Mouse (Mus musculus): ENCODE results near the gene Slc4a5.
A peak's percentile ranks its signal among the peaks of the same experiment; 100 is the strongest.

Gene Slc4a5

DNA sequence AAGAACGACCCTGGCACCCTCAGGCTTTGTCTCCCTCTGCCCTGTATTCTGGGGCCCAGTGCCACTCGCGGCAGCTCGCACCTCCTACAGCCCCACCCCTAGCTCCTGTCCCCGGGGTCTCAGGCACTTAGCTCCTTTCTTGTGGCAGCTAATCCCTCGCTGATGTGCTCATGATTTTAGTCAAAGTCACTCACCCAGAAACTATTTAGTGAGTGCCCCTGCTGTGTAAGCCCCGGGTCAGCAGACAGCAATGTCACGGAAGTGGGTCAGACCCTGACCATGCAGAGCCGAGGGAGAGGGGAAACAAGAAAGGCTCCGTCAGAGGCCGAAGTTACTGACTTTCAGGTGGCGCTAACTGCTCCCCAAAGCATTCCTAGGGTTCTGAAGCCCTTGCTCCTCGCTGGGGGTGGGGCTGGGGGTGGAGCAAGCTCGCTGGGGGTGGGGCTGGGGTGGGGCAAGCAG is 14.7 kb downstream of the Slc4a5 start:
- DNase-seq, result no peak

DNA sequence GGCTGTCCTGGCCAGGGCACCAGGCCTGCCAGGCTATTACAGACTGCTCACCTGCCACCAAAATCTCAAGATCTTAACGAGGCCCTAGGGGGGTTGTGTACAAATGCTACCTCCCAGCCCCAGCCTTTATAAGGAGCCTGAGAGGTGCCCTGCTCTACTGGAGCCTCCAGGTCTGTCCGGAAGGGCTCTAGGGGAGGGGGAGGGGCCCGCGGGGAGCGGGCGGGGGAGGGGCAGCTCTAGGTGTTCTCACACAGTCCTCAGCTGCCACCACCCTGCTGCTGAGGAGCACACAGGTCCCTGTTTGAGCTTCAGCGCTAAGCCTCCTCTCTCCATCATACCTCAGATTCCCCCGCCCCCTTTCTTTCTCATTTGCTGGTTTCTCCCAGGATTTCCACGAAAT is 17.5 kb downstream of the Slc4a5 start:
- no peak for DNase-seq

DNA sequence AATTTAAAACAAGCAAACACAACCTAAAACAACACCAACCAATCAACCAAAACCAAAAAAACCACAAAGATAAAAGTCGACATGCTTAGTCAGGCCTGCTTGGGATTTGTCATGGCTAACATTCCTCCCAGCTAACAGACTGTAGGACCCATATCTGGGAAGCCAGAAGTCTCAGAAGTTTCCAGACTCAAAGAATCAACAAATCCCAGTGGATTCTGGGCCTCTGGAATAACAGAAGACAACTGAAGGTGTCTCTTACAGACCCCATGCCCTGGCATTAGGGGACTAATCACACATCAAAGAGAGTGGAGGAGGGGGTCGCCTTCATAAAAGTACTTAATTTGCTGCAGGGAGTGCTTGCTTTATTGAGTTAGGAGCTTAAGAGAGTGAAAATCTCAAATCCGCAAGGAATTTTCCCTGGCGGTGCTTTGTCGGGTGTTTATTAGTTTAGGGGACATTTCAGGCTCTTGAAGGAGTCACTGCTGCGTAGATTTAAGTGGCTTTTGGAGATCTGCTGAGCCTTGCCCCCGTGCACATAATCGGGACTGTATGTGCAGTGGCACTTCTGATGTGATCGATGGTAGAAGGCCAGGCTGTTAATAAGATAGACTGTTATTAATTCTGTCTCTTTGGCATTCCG is 24.9 kb downstream of the Slc4a5 start:
- peak; percentile 68 for DNase-seq

DNA sequence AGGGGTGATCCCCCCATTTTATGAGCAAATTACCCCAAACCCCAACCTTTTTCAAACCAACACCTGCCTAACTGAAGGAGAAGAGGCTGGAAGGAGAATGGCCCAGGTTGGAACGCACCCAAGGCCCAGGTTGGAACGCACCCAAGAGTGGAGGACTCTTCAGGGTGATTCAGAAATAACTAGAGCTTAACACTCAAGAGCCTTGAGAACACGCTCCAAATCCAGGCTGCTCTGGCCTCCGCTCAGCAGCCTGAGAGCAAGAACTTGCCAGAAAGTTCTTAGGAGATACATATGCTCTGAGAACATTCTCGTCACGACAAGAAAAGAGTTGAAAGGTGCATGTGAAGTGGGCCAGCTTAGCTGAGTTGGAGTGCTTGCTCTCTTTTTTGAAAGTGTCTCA is 25.5 kb downstream of the Slc4a5 start:
- peak; percentile 93 for DNase-seq

DNA sequence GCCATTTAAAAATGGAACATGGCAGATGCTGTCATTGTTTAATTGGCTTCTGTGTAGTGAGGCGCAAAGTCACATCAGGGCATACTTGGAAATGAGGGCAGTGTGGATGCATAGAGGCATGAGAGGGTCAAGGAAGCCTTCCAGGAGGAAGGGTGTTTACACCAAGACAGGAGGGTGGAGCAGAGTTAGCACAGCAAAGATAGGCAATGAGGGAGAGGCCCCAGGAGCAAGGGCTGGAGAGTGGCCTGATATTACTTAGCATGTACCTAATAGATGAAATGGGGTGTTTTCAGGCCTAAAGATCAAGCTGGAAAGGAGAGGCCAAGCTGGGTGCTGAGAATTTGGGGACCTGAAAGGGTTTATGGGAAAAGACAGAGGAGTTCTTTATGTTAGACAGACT is 26.4 kb downstream of the Slc4a5 start:
- DNase-seq, result no peak

DNA sequence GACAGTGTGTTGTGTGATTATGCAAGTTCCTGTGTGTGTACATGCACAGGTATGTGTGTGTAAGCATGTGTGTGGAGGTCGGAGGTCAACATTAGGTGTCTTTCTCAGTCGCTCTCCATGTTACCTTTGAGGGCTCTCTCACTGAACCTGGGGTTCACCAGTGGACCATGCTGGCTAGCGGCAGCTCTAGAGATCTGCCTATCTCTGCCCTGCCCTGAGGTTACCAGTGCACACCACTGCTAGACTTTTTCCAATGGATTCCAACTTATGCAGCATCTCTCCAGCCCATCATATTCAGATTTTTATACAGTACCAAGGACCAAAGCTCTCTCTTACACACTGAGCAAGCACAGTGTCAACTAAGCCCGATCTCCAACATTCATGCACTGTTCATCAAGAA is 27.1 kb downstream of the Slc4a5 start:
- no peak for DNase-seq

DNA sequence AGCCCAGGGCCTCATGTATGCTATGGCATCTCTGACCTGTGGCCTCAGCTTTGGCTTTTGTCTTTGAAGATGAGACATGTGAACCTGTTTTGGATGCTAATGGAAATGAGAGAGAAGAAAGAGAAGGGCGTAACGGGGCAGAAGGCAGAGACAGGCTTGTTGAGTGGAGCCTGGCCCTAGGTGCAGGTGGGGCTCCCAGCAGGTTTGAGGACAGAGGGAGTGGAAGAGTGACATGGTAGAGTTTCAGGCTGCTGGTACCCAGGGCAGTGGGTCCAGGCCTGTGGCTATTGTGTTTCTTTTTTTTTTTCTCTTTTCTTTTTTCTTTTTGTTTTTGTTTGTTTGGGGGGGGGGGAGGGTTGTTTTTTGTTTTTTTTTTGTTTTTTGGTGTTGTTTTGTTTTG is 27.5 kb downstream of the Slc4a5 start:
- DNase-seq, result no peak

DNA sequence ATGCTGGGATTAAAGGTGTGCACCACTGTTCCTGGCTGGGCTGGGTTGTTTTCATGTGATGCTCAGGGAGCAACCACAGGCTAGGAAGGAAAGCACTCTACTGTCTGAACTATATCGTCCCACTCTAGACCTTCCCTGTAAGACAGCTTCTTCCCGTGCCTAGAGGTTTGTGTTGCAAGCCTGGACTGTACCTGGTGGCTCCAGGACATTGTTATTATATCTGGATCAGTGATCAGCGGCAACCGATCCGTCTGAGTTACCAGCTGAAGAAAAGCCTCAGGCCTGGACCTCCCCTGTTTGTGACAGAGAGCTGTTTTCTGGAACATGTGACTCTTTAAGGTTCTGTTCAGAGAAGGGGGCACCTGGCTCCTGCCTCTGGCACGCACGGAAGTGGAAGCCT is 34.6 kb downstream of the Slc4a5 start:
- DNase-seq, result no peak

DNA sequence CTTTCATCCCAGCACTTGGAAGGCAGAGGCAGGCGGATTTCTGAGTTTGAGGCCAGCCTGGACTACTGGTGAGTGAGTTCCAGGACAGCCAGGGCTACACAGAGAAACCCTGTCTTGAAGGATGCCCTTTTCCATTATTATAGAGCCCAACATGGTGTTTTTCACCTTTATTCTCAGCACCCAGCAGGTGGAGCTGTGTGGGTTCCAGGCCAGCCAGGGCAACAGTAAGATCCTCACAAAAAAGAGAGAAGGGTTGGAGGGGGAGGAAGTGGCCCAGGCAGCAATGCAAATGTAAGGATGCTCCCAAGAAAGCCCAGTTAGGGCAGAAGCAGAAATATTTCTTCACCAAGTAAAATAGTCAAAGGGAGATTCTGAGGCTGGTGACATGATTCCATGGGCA is 44.9 kb downstream of the Slc4a5 start:
- DNase-seq, result peak; percentile 67

DNA sequence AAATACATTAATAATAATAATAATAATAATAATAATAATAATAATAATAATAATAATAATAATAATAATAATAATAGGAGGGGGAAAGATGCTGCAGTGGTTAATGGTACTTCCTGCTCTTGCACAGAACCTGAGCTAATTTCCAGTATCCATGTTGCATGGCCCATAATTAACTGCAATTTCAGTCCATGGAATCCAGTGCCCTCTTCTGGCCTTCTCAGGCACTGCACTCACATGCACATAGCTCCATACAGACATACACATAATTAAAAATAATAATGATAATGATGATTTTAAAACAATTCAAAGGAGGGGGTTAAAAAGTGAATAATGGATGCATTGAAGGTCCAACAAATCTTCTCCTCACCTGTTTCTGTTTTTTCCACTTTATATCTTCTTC is 45.6 kb downstream of the Slc4a5 start:
- DNase-seq, result peak; percentile 54

DNA sequence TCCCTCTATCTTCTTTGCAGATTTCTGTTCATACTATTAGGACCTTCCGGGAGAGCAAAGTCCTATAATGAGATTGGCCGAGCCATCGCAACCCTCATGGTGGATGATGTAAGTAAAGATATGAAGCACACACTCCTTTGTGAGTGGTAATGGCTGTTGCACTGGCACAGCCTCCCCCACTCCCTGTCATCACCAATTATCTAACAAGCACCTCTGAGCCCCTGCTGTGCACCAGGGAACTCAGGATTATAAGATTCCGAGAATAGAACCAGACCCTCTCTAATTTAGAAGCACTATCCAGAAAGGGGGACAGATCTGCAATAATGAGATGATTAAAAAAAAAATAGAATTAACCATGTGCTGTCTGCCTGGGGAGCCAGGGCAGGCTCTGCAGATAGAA is 46.0 kb downstream of the Slc4a5 start:
- DNase-seq, result peak; percentile 60

DNA sequence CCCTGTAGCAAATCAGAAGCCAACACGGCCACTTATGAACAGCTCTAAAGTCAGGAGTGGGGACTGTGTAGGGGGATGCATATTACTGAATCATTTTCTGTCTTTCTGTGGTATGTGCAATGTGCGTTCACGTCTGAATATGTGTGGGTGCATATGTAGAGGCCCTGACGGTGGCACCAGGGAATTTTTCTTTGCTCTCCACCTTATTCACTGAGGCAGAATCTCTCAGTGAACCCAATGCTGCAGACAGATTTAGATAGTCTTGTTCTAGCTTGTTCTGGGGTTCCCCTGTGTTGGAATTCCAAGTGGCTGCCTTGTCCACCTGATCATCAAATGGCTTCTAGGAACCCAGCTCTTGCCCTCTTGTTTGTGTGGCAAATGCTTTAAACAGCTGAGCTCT is 48.0 kb downstream of the Slc4a5 start:
- no peak for DNase-seq

DNA sequence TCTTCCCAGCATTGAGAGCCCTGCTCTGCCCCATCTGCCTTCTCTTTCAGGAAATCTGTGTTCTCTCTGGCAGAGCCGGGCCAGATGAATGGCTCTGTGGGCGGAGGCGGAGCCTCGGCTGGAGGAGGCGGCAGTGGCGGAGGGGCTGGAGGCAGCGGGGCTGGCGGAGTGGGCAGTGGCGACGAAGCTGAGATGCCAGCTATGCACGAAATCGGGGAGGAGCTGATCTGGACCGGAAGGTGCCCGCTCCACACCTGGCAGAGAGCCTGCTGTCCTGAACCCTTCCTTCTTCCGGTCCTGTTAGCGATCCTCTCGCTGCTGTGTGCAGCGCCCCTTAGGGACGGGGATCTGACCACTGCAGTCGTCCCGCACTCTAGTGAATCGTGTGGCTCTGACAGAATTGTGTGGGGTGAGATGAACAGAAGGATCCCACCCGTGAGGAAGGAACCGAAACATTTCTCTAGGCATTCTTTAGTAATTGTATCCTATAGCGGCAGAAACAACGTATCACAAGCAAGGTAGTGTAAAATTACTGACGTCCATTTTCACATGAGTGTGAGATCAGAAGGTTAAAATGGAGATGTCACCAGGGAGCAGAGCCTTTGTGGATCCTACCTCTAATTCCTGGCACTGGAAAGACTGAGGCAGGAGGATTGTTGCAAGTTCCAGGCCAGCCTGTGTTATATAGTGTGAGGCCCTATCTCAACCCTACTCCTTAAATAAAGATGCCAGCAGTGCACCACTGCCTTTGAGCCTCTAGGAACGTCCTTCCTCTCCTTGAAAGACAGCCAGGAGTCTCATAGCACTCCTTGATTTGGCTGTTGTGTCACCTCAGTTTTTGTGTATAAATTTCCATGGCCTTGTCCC is 48.7 kb downstream of the Slc4a5 start:
- peak; percentile 98 for DNase-seq

DNA sequence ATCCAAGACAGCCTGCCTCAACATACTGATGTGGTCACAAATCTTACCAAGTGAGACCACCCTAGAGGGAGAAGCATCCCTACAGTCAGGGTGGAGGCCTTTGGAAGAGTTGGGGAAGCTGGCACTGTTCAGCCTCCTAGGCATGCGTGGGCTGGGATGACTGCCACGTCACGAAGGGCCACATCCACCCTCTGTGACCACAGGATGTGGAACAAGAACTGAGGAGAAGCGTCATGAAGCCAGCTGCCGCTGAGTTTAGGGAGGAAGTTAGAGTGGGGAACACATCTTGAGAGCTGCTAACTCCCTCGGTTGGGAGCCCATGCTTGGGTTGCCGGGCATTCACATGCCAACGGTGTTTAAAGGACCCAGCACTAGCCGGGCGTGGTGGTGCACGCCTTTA is 54.1 kb downstream of the Slc4a5 start:
- DNase-seq, result peak; percentile 96

DNA sequence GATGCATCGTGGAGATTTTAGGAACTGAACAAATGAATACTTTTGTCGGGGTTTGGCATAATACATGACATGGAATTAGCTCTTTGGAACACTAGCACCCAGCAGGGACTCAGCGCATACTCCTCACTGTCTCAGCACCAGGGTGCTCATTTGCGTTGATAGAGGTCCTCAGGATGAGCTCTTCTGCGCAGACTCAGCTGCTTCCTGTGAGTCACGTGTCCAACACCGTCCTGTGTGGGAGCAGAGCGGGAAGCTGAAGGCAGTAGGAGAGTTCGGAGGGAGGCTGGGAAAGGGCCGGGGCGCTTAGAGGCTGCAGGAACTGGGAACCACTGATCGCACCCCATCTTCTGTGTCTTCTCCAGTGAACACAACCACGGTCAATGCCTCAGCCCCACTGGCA is 57.5 kb downstream of the Slc4a5 start:
- DNase-seq, result no peak

DNA sequence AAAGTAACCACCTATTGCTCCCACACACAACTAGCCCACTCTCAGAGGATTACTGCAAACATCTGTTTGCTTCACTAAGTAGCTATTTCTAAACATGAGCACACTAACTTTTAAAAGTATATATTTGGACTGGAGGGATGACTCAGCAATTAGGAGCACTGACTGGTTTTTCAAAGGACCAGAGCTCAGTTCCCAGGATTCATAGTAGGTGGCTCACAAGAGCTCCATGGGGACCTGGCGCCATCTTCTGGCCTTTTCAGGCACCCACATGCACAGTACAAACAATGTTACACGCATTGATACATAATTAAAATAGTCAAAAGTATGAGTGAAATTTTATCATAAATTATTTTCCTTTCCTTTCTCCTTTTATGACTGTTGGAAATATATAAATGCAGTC is 59.3 kb downstream of the Slc4a5 start:
- DNase-seq, result no peak

DNA sequence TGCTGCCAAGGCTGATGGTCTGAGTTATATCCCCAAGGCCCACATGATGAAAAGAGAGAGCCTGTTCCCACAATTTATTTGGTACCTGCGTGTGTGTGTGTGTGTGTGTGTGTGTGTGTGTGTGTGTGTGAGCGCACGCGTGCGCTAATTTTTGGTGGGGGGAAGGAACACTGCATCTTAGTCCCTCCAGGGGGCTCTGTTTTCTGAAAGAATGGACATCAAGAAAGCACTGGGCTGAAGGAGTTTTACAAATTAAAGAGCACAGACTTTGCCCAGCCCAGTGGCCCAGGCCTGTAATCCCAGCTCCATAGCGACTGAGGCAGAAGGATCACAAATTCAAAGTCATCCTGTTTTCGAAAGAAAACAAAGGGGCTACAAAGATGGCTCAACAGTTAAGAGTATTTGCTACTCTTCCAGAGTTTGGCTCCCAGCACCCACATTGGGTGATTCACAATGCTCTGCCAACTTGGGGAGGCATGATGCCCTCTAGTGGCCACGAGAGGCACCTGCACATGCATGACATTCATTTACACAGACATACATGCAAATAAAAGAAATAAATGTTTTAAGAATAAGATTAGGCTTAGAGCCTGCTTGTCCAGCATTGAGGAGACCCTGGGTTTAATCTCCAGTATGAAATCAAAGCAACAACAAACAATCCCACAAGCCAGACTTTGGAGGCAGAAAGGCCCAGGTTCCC is 60.8 kb downstream of the Slc4a5 start:
- DNase-seq, result no peak

DNA sequence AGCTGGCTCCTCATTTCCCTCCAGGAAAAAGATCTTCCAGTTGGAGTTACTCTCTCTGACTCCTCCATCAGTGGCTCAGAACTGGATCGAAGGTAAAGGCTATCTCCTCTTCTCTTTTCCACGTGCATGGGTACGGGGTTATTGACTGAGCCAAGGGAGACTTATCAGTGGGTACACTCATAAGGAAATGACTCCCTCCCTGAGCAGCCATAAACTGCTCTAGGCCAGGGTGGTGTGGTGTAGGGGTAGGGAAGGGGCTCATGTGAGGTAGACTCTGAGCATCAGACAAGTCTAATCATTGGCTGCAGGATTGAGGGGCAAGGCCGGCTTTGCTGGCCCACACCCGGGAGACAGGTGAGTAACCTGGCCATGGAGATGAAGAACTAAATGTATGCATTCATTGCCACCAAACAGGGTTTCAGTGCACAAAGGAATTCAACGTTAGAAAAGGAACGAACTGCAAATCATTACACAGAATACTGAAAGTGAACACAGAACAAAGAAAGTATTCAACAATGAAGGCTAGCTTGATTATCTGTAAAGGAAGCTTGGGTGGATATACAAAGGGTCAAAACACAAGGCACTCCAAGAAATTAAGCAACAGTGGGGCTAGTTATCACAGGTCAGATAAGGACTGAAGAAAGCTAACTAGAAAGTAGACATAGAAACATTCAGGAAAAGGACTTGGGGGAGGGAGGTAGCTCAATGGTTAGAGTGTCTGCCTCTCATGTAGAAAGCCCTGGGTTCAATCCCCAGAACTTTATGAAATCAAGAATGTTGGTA is 81.0 kb downstream of the Slc4a5 start:
- DNase-seq, result no peak

DNA sequence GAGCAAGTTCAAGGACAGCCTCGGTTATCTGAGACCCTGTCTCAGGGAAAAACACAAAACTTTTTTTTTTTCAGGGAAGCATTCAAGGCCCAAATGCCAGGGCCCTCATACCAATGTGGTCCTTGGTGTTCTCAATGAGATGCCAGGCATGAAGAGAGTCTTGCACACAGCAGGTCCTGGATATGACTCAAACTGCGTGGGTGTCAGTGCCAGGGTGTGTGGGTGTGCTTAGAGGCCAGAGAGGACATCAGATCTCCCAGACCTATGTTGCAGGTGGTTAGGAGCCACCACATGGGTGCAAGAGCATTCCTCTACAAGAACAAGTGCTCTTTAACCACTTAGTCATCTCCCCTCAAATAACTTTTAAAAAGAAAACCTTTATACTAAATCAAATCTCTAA is 81.7 kb downstream of the Slc4a5 start:
- no peak for DNase-seq

DNA sequence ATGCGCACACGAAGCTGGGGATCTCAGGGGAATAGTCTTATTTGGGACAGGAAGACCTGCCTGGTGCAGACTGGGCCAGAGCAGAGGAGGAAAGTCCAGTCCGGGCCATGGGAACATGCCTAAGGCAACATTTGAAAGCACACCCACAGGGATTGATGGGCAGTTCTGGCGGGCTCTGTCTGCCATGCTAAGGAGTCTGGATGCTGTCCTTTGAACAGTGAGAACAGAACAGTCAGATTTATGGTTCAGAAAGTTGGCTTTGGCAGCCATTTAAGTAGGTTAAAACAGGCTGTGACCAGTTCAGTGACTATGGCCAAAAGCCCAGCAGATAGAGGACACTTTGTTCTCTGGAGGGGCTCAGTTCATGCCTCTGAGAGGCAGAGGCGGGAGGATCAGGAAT is 82.6 kb downstream of the Slc4a5 start:
- DNase-seq, result peak; percentile 91

DNA sequence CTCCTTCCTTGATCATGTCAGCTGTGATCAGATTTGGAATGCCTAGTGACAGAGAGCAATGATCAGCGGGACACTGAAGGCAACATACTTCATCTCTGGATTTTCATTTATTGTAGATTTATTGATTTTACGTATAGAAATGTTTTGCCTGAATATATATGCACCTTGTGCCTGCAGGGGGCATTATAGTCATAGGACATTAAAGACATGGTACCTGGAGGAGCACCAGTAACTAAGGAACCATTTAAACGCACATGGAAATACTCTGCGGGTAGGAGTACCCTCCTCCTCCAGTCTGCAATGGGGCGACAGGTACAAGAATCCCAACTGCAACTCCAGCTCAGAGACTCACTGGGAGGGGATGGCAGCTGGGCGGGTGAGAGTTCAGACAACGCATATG is 89.4 kb downstream of the Slc4a5 start:
- DNase-seq, result no peak

DNA sequence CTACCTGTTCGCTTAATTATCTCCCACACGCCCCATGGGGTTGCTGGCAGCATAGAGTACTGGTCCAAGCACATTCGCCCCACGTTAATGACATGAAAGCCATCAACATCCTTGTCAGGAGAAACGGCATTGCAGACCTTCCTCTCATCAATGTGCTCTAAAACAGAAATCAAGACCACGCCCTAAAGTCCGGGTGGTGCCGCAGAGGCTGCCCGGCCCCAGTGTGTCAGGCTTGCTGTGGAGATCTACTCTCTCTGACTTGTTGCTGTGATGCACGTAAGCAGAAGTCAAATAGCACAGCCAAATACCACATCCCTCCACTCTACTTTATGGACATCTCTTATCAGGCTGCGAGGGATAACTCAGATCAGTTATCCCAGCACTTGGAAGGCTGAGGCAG is 91.6 kb downstream of the Slc4a5 start:
- DNase-seq, result no peak

DNA sequence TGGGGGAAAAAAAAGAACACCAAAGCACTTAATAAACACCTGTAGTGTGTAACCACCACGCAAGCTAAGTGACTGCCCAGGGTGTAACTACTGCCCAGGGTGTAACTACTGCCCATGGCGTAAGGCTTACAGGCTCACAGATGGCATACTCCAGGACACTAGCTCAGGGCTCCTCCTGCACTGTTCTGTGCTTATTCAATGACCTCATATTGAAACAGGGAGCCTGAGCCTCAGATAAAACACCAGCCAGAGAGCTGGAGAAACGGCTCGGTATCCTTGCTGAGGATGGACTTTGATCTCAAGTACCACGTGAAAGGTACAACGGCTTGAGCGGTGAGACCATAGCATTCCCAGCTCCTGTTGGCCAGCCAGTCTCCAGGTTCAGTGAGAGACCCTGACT is 92.4 kb downstream of the Slc4a5 start:
- no peak for DNase-seq
